Mouse (Mus musculus) skeletal muscle tissue, adult 2 months (tissue): ENCODE results near the gene Chac2.
A peak's percentile ranks its signal among the peaks of the same experiment; 100 is the strongest.
"Not testable (repeated sequence)": the region's sequence is repeated elsewhere in the genome, so short reads cannot be mapped to it uniquely, and the experiment has no call there.

Experiments used
- DNase-seq: peaks from one replicate; pipeline ENCODE4 v3.0.0-alpha.2; 2012; ENCODE audit warnings: low read depth, low spot score

The Chac2 gene

GRCm38 (mm10) chr11:30985877-30986624 lies at the start of gene Chac2:
Gene Chac2 (minus strand): TSS chr11:30986350.
- peak; percentile 86 for DNase-seq

- DNase-seq: no peak
These were observed 48.8 kb upstream of the Chac2 start for GRCm38 (mm10) chr11:31034958-31035357.

GRCm38 (mm10) chr11:31017466-31017865 lies 31.3 kb upstream of the Chac2 start:
- not testable (repeated sequence) for DNase-seq

GRCm38 (mm10) chr11:31009668-31010067 lies 23.5 kb upstream of the Chac2 start:
- not testable (repeated sequence) for DNase-seq

- no peak for DNase-seq
These were observed 15.2 kb upstream of the Chac2 start for GRCm38 (mm10) chr11:31001169-31001908.

- no peak for DNase-seq
These were observed 13.9 kb upstream of the Chac2 start for GRCm38 (mm10) chr11:31000028-31000427.

GRCm38 (mm10) chr11:30998704-30999103 lies 12.6 kb upstream of the Chac2 start:
- no peak for DNase-seq

- DNase-seq: no peak
These were observed 12.0 kb upstream of the Chac2 start for GRCm38 (mm10) chr11:30998199-30998598.

- no peak for DNase-seq
These were observed 10.5 kb upstream of the Chac2 start for GRCm38 (mm10) chr11:30996670-30997069.

GRCm38 (mm10) chr11:30986625-30987017 lies 471 bp upstream of the Chac2 start:
- no peak for DNase-seq

- DNase-seq: no peak
These were observed 913 bp downstream of the Chac2 start for GRCm38 (mm10) chr11:30985237-30985636.

GRCm38 (mm10) chr11:30954279-30954725 lies 31.8 kb downstream of the Chac2 start, which contains the start of gene Erlec1:
Gene Erlec1 (minus strand): TSS chr11:30954335.
- DNase-seq: peak; percentile 82

GRCm38 (mm10) chr11:30953469-30954154 lies 32.5 kb downstream of the Chac2 start:
- DNase-seq: peak; percentile 2

- DNase-seq: no peak
These were observed 33.3 kb downstream of the Chac2 start for GRCm38 (mm10) chr11:30952829-30953228.

- no peak for DNase-seq
These were observed 42.6 kb downstream of the Chac2 start for GRCm38 (mm10) chr11:30943522-30943921.

- DNase-seq: no peak
These were observed 57.7 kb downstream of the Chac2 start for GRCm38 (mm10) chr11:30928498-30928897.

- DNase-seq: no peak
These were observed 58.1 kb downstream of the Chac2 start for GRCm38 (mm10) chr11:30928079-30928478.
